Mouse (Mus musculus) lung, postnatal 0 days (tissue): ENCODE results near the gene Kcnh1. TPM values are rescaled to one million over a fixed set of nuclear protein-coding genes. Genes with fewer than 3 reads are reported as not detected.

Experiments
- ATAC-seq: fragments of 200-750 bp; cut with Nextera tagmentation; 2 replicates; pipeline ENCODE4 v1.8.0; 2017; ENCODE audit warnings: moderate library complexity
- DNase-seq: peaks from one replicate; pipeline ENCODE4 v3.0.0-alpha.2; 2016; ENCODE audit warnings: low spot score
- H3K27ac ChIP-seq: fragments of 300-500 bp; sonication (generic); 2 replicates; pipeline ENCODE4 v1.5.1; 2014; ENCODE audit warnings: antibody characterized with exemption, mild to moderate bottlenecking, low read length, mixed read lengths
- H3K27me3 ChIP-seq: fragments of 300-500 bp; sonication (generic); replicated peaks from 2 replicates; pipeline ENCODE4 v1.6.1; 2014; ENCODE audit warnings: low read length, mixed read lengths; ENCODE audit not compliant: insufficient read depth
- H3K36me3 ChIP-seq: fragments of 300-500 bp; sonication (generic); 2 replicates; pipeline ENCODE4 v1.6.1; 2014; ENCODE audit warnings: low read length, mixed read lengths; ENCODE audit not compliant: insufficient read depth
- H3K4me1 ChIP-seq: fragments of 300-500 bp; sonication (generic); 2 replicates; pipeline ENCODE4 v1.6.1; 2014; ENCODE audit warnings: antibody characterized with exemption, low read depth, low read length, mixed read lengths; ENCODE audit not compliant: insufficient read depth
- H3K4me2 ChIP-seq: fragments of 300-500 bp; sonication (generic); replicated peaks from 2 replicates; pipeline ENCODE4 v1.6.1; 2014; ENCODE audit warnings: low read depth, mild to moderate bottlenecking, low read length, moderate library complexity, mixed read lengths
- H3K4me3 ChIP-seq: fragments of 300-500 bp; sonication (generic); 2 replicates; pipeline ENCODE4 v1.5.1; 2014; ENCODE audit warnings: low read depth, low read length
- H3K9ac ChIP-seq: fragments of 300-500 bp; sonication (generic); replicated peaks from 2 replicates; pipeline ENCODE4 v1.6.1; 2014; ENCODE audit warnings: low read depth, mild to moderate bottlenecking
- H3K9me3 ChIP-seq: fragments of 300-500 bp; sonication (generic); 2 replicates; pipeline ENCODE4 v1.6.1; 2016; ENCODE audit warnings: low read length, mixed read lengths
- CTCF ChIP-seq: IDR thresholded peaks from 2 replicates; pipeline ENCODE4 v1.5.1; 2016; ENCODE audit warnings: antibody characterized with exemption, mild to moderate bottlenecking
- EP300 ChIP-seq: IDR thresholded peaks from 2 replicates; pipeline ENCODE4 v1.6.1; 2016; ENCODE audit warnings: antibody characterized with exemption, mild to moderate bottlenecking, control low read depth
- WGBS: fragments of 180-500 bp; shearing (Covaris S2); extraction: QIAGEN DNeasy Blood & Tissue Kit; methylation state at CpG from one replicate; pipeline ENCODE4 v1.1.7; 2014; 5-methylcytosine and 5-hydroxymethylcytosine counted together
- polyA plus RNA-seq: library from polyadenylated mRNA; unstranded; fragments of >200 nt; fragmentation: Nextera tagmentation; extraction: Ambion mirVana; gene quantifications from 2 replicates; pipeline ENCODE4 v1.2.1, GENCODE M21; 2015

Kcnh1 gene
- 3.4 and 4.4 TPM in 2 replicates for polyA plus RNA-seq

GRCm38 (mm10) chr1:192190508-192191321 lies at the start of gene Kcnh1:
TSS of gene Kcnh1 (plus strand) at chr1:192190774.
- WGBS, result 2% methylated on average over 70 of the region's 73 CpGs
- H3K9ac ChIP-seq, result no peak within 1 kb of the TSS
- peaks cover 20% of the 10 kb centered on the region for H3K27me3 ChIP-seq
- H3K27ac ChIP-seq, result no peak within 1 kb of the TSS
- no peaks in the 10 kb centered on the region for H3K4me1 ChIP-seq
- peak; percentile 93 for TF ChIP-seq CTCF
- no peak for TF ChIP-seq EP300
- peak within 1 kb of the TSS; percentile 71 for H3K4me2 ChIP-seq
- no peaks in the 10 kb centered on the region for H3K36me3 ChIP-seq
- DNase-seq (peak; percentile 88), ATAC-seq (peak; percentile 95)
- peak within 1 kb of the TSS; percentile 43 for H3K4me3 ChIP-seq
- no peaks in the 10 kb centered on the region for H3K9me3 ChIP-seq

DNA sequence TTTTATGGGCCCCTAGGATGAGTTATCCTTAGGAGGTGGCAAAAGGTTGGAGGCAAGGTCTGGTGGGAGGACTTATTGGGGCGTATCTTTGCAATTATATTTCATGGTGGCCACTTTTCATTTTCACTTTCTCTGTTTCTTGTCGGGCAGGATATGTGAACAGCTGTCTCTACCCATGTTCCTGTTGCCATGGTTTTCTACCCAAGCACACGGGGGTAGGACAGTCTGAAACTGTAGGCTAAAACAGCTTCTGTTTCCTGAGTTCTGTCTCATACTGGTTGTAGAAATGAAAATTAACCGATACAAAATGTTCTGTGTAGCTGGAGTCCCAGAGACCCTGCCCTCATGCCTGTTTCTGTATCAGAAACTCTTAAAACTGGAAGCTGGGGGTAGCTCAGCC lies 39.4 kb upstream of the Kcnh1 start:
- TF ChIP-seq EP300 (no peak), CTCF (no peak)
- H3K9me3 ChIP-seq, result no peaks in the 10 kb centered on the region
- no peaks in the 10 kb centered on the region for H3K4me1 ChIP-seq
- H3K27ac ChIP-seq, result no peak overlapping the region
- ATAC-seq (no peak), DNase-seq (no peak)
- H3K4me3 ChIP-seq, result no peak overlapping the region
- WGBS, result 87% methylated on average over 4 of the region's 4 CpGs
- no peaks in the 10 kb centered on the region for H3K36me3 ChIP-seq
- H3K27me3 ChIP-seq, result no peaks in the 10 kb centered on the region
- no peak overlapping the region for H3K9ac ChIP-seq
- no peak overlapping the region for H3K4me2 ChIP-seq

DNA sequence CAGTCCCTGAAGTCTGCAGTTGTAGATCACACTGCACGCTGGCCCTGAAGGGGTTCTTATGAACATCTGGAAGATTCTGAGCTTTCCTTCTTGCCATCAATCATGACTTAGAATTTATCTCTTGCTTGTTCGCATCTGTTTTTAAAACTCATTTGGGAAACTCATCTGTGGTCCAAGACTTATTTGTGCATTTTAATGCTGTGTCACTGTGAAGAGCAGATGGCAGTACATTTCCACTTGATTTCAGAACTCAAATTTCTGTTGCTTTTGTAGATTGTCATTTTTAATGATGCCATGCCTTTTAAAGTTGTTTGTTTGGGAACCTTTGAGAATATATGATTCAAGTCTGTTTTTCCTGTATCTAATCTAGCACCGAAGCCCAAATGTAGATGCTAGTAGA lies 19.1 kb upstream of the Kcnh1 start:
- 83% methylated on average over 3 of the region's 3 CpGs for WGBS

DNA sequence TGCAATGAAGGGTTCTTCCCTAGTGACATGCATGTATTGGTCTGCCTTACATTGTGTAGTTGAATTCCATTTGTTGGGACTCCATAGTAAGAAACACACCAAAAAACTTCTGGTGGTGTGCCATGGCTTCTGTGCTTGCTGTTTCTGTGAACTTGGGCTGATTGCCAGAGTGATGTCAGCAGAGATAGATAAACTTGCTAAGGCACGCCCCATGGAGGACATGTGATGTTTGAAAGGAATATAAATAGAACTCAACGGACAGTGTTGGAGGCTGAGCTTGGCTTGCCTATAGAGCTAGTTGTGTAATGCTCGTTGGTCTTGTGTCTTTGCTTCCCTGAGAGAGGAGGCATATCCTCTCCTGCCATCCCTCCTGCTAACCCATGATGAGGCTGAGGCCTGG lies 10.7 kb upstream of the Kcnh1 start:
- DNase-seq (peak; percentile 18), ATAC-seq (peak; percentile 57)
- no peak overlapping the region for H3K9ac ChIP-seq
- H3K27ac ChIP-seq, result no peak overlapping the region
- 12% methylated on average over 3 of the region's 3 CpGs for WGBS
- no peaks in the 10 kb centered on the region for H3K9me3 ChIP-seq
- no peak for TF ChIP-seq EP300
- H3K27me3 ChIP-seq, result no peaks in the 10 kb centered on the region
- no peak overlapping the region for H3K4me2 ChIP-seq
- no peak overlapping the region for H3K4me3 ChIP-seq
- H3K36me3 ChIP-seq, result no peaks in the 10 kb centered on the region
- no peaks in the 10 kb centered on the region for H3K4me1 ChIP-seq

More for the DNA sequence above, 19.1 kb upstream of the Kcnh1 start:
- Histone ChIP-seq H3K4me1 (no peaks in the 10 kb centered on the region), H3K9ac (no peak overlapping the region), H3K9me3 (no peaks in the 10 kb centered on the region), H3K4me2 (no peak overlapping the region), H3K36me3 (no peaks in the 10 kb centered on the region), H3K27me3 (no peaks in the 10 kb centered on the region), H3K4me3 (no peak overlapping the region), H3K27ac (no peak overlapping the region)
- TF ChIP-seq CTCF (no peak), EP300 (no peak)
- DNase-seq, result no peak
- no peak for ATAC-seq

DNA sequence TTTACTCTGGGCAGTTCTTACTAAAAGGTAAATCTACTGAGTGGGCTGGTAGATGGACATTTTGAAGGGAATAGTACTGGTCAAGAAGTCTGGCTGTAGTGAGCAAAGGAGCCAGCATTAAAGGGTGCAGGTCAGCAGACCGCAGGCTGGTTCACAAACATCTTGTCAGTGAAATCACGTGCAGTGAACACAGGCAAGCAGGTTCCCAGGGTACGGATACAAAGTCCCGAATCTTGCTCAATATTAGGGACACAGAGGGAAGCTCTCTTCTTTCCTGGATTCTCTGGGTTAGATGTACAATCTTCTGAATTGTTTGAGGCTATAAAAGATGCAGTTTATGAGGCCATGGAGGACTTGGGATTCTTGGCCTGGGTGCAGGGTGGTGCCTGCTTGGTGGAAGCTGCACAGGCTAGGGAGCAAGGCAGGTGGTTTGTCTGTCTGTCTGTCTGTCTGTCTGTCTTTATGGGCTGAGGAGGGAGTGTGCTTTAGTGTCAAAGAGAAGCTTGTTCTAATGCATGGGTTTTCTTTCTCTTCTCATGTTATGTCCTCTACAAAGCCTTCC lies 8.8 kb upstream of the Kcnh1 start:
- DNase-seq (no peak), ATAC-seq (0 out of 2 replicates have a peak, but pooled peaks have one; percentile 12)
- H3K36me3 ChIP-seq, result no peaks in the 10 kb centered on the region
- H3K4me2 ChIP-seq, result no peak overlapping the region
- H3K4me1 ChIP-seq, result no peaks in the 10 kb centered on the region
- H3K9me3 ChIP-seq, result no peaks in the 10 kb centered on the region
- no peak overlapping the region for H3K4me3 ChIP-seq
- no peaks in the 10 kb centered on the region for H3K27me3 ChIP-seq
- TF ChIP-seq CTCF (no peak), EP300 (no peak)
- no peak overlapping the region for H3K9ac ChIP-seq
- no peak overlapping the region for H3K27ac ChIP-seq
- WGBS, result 50% methylated on average over 4 of the region's 4 CpGs

GRCm38 (mm10) chr1:192189056-192189455 lies 1.5 kb upstream of the Kcnh1 start:
- no peak overlapping the region for H3K27ac ChIP-seq
- no peak overlapping the region for H3K4me3 ChIP-seq
- DNase-seq (peak; percentile 88), ATAC-seq (no peak)
- no peaks in the 10 kb centered on the region for H3K9me3 ChIP-seq
- H3K4me2 ChIP-seq, result no peak overlapping the region
- no peak for TF ChIP-seq EP300
- peak; percentile 83 for TF ChIP-seq CTCF
- H3K4me1 ChIP-seq, result no peaks in the 10 kb centered on the region
- 3% methylated on average over 4 of the region's 4 CpGs for WGBS
- no peak overlapping the region for H3K9ac ChIP-seq
- no peaks in the 10 kb centered on the region for H3K36me3 ChIP-seq
- H3K27me3 ChIP-seq, result peaks cover 20% of the 10 kb centered on the region
